Mouse (Mus musculus): ENCODE measurements around the gene Ccdc84.

DNA sequence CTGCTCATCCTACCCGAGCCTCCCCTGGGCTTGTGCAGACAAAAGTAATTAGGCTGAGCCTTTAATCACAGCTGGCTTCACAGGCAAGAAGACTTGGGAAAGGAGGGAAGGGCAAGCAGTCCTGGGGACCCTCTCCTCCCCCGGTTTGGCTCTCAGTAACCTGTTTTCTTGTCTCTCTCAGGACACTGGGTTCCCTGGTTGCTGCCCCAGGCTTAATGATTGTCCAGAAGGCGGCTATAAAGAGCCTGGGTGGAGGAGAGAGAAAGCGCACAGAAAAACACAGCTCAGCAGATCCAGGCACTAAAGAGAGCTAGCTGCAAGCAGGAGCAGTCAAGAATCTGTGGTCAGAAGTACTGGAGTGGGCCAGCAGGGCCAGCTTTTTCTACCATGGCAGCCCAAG is 20.3 kb downstream of the Ccdc84 start:
- TF ChIP-seq POLR2A (IDR thresholded peaks at IDR 0.05; ENCODE audit: control insufficient read depth in 1 of 2, insufficient read depth in 1 of 2, low read depth in 1 of 2, low read length in 2 of 2, poor library complexity in 1 of 2) (no peak), UBTF (IDR thresholded peaks at IDR 0.05; ENCODE audit: borderline replicate concordance, insufficient read depth, low read depth, low read length) (no peak)
